Mouse (Mus musculus) neutrophil, adult 5-6 weeks (primary cell): ENCODE data around the gene Clec4f. TPM values are rescaled to one million over a fixed set of nuclear protein-coding genes. Genes with fewer than 3 reads are reported as not detected.

Experiments
- ATAC-seq: fragments of 151-379, 151-347 bp; 2 replicates; pipeline ENCODE4 v1.8.0; 2017; ENCODE audit warnings: mild to moderate bottlenecking, moderate TSS enrichment; ENCODE audit not compliant: insufficient number of reproducible peaks, poor library complexity, low FRiP score, severe bottlenecking; ENCODE audit errors: extremely low read depth
- total RNA-seq: library from RNA; stranded (forward); fragments of 200-1000 nt; gene quantifications from 2 replicates; pipeline ENCODE4 v1.2.3, GENCODE M21; 2017

The Clec4f gene
- not detected in 2 replicates for total RNA-seq

DNA sequence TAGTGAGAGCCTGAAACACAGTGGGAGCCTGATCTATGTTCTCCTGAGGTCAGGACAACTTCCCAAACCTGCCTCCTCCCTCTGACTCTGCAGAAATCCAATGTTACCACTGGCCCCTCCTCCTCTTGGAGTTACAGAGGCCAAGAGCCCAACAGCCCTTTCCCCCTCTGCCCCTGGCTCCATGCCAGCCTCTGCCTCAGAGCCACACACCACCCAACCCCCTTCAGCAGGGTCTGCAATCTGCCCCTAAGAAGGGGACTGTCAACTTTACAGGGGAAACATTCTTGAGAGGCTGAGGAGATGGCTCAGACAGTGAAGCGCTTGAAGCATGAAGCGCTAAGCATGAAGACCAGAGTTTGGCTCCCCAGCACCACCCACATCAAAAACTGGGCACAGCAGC lies at the start of gene Clec4f:
TSS of gene Clec4f (minus strand) at position 101 of the 400 bp plus-strand sequence.
- ATAC-seq: no peak

DNA sequence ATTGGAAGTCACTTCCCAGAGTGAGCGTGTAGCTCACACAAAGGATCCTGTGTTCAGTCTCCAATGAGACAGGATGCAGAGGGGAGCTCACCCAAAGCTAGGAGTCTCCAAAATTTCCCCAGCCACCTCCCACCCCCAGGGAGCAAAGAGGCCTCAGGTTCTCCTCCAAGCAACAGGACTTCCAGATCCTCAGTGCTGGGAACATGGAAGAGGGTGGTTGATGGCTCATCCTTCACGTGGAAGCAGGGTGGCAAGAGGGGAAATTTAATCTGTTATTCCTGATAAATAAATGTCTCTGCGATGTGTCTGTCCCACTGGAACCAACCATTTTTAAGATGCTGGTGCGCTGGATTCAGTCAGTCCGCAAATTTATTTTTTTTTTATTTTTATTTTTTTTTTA lies 48.7 kb upstream of the Clec4f start:
- no peak for ATAC-seq

DNA sequence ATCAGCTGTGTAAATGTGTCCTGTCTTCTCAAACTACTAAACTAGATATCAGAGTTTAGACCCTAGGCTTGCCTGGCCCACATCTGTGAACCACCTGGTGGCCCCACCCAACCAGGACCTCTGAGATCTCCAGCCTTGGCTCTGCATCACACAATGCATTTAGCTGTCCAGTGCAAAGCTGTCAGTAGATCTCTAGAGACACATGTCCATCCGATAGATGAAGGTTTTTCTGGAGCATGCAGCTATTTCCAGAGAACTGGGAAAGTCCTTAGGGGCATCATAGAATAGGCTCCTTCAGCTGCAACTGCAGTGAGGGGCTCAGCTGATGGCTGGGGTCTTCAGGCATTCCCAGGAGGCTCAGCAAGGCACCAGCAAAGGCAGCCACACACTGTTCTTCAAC lies 48.3 kb upstream of the Clec4f start:
- ATAC-seq: no peak

DNA sequence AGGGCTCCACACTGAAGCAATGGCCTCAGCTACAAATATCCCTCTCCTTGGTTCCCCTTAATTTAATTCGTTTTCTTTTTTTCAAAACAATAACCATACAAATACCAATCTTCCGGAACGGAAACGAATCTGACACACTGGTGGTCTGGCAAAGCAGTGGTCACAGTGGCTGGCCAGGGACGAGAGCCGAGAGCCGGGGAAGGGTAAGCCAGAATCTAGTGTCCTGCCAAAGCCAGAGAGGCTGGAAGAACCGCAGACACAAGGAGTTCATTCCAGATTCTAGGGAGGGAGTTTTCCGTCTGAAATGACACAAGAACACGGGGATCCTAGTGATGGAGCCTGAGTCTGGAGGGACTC lies 47.7 kb upstream of the Clec4f start:
- ATAC-seq: no peak

DNA sequence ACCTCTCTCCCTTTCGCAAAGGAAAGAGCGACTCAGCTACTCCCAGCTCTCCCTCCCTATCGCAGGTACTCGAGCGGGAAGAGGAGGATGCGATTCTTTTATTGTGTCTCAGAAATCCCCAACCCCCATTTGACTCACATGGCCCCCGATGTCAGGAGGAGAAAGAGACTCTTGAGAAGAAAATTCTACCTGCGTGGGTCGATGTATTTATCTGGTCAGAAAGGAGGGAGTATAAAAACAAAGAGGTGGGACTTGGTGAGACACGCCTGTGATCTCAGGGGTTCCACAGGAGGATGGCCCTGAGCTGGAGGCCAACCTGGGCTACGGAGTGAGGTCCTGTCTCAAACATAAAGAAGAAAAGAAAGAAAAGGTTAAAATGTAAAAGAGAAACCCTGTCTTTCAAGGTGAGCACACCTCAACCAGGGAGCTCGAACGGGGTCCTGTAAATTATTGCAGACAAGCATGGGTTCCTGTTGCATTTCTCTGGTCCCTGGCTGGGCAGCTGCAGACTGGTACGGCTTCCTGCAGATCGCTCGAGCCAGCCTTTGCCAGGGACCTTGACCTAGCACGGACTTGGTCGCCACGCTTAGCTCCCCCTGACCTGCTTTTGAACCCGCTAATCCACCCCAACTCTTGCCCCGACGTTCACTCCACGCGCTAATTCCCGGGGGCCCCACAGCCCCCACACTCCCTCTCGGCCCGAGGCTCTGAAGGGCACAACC lies 47.2 kb upstream of the Clec4f start:
- no peak for ATAC-seq

DNA sequence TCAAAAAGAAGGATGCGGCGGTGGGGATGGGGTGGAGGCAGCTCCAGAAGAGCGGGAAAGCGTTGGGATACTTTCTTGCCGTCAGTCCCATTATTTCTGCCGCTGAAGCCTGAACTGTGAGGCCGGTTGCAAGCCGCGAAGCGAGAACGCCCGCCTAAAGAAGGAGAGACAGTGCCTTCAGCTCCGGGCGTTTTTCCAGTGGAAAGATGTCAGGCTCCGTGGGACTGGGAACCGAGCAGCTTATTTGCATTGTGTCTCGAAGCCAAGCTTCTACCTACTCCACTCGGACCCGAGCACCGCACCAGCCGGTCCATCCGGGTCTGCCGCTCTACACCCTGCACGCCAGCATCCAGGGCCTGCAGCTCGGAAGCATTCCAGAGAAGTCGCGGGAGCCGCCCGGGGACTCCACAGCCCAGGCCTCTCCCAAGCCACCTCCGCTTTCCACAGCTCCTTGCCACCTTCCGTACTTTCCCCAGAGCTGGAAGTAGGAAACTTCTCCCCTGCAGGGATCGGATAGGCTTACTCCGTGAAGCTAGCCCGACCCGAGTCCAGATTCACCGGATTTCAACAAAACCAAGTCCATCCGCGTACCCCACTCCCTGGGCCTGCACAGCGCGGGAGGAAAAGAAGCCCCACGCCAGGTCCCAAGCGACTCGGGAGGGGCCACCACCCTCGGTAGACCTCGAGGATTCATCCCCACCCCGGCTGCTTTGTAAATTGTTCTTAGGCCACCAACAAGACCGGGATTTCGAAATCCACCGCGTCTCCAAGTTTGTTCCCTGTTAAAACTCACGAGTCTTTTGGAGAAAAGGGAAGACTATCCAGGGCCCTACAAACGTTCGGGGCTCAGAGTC lies 46.4 kb upstream of the Clec4f start:
- no peak for ATAC-seq

DNA sequence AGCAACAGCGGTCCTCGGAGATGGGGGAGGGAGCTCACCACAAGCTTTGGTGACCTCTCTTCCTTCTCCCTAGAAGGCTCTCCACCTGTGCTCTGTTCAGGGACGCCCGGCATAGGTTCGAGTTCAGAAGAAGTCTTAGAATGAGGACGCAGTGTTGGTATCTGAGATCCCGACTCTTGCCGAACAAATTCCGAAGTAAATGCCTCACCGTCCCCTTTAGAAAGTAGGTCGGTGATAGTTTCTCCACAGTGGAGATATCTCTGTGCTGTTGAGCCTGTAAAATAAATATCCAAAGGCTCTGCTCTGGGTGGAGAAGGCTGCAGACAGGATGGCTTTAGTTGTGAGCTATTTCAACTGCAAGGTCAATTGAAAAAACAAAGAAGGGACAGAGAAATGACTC lies 45.0 kb upstream of the Clec4f start:
- ATAC-seq: no peak

DNA sequence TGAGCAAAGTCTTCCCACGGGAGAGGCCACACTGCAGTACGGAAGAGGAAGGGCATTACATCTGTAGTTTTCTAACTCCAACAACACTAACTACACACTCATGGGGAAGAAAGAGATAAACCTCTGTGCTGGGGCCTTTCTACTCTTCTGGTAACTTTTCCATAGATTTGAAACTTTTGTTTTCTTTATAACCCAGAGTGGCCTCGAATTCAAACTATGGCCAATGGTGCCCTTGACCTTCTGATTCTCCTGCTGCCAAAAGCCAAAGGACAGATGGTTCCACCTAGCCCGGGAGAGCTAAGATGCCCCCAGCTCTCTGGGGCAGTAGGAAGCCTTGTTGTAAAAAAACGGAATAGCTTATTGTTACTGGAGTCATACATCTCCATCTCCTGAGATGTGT lies 44.0 kb upstream of the Clec4f start:
- ATAC-seq: no peak

DNA sequence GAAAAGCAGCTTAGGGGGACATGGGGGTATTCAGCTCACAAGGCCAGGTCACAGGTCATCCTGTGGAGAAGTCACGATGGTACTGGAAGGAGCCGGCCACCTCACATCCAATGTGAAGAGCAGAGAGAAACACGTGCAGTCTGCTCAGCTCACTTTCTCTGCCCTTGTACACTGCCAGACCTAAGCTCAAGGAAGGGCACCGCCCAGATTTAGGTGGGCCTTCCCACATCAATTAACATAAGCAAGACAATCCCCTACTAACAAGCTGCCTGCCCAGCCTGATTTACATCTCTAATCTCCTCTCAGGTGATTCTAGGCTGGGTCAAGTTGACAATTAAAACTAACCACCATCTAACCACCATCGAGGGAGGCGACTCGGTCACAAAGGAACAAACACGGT lies 41.9 kb upstream of the Clec4f start:
- no peak for ATAC-seq

DNA sequence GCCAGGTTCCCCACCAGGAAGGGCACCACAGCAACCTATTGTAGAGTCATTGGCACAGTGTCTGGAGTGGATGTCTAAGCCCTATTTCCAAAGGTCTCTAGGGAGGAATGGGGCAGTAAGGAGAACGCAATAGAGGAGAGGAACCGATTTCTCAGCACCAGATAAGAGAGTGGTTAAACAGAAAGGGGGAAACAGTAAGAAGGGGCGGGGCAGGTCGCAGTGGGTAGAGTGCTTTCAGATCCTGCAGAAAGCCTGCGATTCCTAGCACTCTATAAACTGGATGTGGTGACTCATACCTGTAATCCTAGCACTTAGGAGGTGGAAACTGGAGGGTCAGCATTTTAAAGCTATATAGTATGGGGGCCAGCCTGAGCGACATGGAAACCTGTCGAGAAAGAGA lies 40.7 kb upstream of the Clec4f start:
- no peak for ATAC-seq

DNA sequence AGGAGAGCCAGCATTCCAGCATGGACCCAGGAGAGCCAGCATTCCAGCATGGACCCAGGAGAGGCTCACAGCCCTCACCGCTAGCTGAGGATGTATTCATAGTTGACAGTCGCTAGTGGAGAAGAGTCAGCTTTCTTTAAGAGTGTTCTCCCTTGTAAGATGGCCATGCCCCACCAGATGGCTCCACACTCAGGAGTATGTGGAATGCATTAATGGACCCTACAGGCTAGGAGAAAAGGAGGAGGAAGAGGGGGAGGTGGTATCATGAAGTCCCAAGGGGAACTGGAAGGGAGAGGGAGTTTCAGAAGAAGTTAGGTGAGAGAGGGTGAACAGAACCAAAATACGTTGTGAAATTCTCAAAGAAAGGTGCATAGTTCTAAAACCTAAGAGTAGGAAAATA lies 39.7 kb upstream of the Clec4f start:
- ATAC-seq: no peak

DNA sequence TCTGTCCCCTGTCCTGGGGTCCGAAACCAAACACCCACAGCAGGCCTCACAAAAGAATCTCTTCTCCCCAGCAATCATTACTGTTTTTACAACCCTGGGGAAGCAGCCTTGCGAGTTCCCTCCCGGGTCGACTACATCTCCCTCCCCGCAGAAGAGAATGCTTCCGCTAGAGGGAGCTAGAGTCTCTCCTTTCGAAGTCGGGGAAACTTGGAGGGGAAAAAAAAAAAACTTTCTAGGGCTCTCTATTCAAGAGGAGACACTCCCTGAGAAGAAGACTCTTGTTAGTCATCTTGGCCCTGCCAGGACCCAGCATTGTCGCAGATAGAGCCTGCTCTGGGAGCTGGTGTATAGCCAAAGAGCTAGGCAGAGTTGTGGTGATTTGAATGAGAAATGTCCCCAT lies 37.8 kb upstream of the Clec4f start:
- ATAC-seq: no peak

DNA sequence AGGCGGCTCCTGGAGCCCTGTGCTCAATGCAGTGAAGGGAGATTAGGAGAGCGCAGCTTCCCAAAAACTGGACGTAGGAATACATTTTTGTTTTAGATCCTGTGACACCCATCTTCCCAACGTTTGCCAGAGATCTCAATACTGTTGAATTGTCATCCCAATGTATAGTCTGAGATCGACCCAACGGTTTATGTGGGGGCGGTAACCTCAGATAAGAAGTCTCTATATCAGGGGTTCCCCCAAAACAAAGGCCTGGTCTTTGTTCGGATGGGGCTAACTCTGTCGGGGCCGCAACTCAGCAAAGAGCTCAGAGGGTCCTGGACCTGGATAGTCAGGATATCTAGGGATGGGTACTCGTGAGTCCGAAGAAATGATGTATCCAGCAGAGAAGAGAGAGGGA lies 37.0 kb upstream of the Clec4f start:
- no peak for ATAC-seq

DNA sequence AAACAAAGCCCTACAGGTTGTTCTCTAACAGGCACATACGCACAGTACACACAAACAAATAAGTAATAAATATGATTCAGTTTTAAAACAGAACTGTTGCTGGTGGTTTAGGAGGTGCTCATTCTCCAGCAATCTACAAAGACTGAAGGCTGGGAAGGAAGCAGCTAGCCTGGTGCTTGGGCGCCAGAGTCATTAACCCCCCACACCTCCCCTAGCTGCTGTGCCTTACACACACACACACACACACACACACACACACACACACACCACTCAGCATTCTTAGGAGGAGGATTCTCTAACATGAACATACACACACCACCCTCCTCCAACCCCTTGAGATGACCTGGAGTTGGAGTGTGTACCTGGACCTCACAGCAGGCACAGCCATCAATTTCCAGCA lies 34.9 kb upstream of the Clec4f start:
- ATAC-seq: no peak

DNA sequence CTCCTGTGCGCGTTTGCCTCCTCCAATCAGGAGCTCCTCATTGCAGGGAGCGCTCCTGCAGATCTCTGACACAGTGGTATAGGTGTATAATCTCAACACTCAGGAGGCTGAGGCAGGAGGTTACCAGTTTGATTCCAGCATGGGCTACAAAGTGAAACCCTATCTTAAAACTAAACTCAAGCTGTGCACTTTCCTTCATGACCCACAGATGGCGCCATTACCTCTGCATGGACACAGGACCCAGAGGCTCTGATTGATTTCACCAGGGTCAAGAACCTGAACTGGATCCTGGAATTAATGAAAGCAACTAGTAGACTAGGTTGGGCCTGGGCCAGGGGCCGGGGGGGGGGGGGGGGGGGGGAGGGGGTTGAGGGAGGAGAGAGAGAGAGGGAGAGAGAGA lies 34.3 kb upstream of the Clec4f start:
- ATAC-seq: peak; percentile 33; the same call in 1 of the 2 replicates

DNA sequence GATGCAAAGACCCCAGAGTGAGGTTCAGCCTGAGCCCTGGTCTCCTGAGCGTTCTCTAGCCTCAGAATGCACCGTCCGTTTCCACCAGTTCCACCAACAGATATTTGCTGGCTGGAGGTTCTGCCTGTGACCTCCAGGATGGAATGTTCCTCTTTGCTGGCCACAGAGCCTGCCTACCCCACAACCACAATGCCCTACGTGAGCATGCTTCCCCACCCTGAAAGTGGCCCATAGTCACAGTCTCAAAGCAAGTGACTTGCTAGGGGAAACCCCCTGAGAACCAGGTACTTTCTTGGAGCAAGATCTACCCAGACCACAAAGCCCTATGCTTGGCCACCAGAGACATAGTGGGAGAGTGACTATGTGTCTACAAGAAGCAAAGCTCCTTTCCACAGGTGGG lies 33.4 kb upstream of the Clec4f start:
- ATAC-seq: no peak

DNA sequence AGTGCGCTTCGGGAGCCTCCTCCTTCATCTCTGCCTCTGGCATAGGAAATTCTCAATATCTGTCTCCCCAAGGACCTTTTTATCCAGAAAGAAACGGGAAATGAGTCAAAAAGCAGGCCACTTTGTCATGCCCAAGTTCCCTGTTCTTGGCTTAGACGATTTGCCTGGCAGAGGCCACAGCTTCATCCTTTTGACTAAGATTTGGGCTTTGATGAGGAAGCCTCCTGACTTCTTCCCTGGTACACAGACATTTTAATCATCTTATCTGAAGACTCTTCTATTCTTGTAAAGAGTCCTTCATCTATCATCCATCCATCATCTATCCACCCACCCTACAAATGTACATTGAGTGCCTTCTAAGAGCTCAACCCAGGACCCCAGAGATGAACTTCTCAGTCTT lies 21.8 kb upstream of the Clec4f start, which contains the start of gene Cd207:
TSS of gene Cd207 (minus strand) at position 101 of the 400 bp plus-strand sequence.
- ATAC-seq: no peak

DNA sequence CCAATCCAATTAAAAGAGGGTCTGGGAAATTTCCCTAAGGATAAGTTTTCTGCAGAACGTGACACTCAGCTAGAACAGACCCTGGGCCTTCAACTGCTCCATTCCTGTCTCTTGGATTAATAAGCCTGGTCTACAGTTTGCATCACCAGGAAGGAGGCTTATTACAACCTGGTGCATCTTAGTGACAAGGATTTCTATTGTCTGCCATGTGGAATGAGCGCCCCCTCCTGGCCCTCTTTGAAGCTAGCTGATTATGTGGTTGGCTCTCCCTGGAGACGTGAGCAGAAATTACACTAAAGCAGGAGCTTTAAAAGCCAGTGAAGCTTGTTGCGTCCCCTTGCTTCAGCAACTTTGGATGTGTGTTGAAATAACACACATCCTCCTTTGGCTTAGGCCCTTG lies 17.4 kb upstream of the Clec4f start:
- ATAC-seq: no peak

DNA sequence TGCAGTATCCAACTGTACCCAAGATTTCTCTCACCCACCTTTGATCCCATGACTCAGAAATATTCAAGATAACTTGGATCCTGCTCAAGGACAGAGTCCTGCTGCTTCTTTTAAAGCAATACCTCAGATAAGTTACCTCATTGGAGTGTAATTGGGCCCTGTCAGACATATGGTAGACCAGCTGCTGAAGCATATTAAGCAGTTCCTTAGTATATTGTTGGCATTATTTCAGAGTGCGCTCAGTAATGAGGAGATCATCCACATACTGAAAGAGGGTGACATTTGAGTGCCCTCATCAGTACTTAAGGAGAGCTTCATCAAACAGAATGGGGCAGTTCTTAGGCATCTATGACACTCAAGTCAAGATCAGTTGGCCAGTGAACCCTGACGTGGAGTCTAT lies 9.0 kb upstream of the Clec4f start:
- ATAC-seq: no peak

DNA sequence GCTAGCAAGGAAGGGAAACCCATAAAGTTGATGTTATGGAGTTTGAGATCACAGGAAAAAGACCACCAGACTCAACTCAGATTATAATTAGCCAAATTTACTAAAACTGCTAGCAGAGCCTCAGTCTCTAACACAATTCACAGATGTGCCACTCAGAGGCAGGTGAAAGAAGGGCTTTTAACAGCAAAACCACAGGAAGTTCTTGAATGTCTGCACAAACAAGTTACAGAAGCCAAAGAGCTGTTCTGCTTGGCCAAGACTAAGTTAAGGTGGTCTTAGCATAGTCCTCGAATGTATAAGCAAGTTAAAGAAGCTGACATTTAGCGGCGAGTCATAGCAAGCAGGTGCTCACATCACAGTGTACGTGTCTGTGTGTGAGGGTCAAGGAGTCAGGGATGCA lies 4.8 kb upstream of the Clec4f start:
- no peak for ATAC-seq
